Mouse (Mus musculus) hindbrain, postnatal 0 days (tissue): ENCODE measurements around the gene Rapgef4. TPM values are rescaled to one million over a fixed set of nuclear protein-coding genes. Genes with fewer than 3 reads are reported as not detected.
A peak's percentile ranks its signal among the peaks of the same experiment; 100 is the strongest.

Experiments
- ATAC-seq: fragments of 200-750 bp; cut with Nextera tagmentation; 2 replicates; pipeline ENCODE4 v1.8.0; 2017; ENCODE audit warnings: mild to moderate bottlenecking, moderate TSS enrichment, moderate library complexity
- DNase-seq: peaks from one replicate; pipeline ENCODE4 v3.0.0-alpha.2; 2015; ENCODE audit warnings: low spot score
- H3K27ac ChIP-seq: fragments of 300-500 bp; sonication (generic); 2 replicates; pipeline ENCODE4 v1.5.1; 2014; ENCODE audit warnings: mild to moderate bottlenecking
- H3K27me3 ChIP-seq: fragments of 300-500 bp; sonication (generic); 2 replicates; pipeline ENCODE4 v1.6.1; 2014; ENCODE audit warnings: low read length, mixed read lengths; ENCODE audit not compliant: insufficient read depth
- H3K36me3 ChIP-seq: fragments of 300-500 bp; sonication (generic); 2 replicates; pipeline ENCODE4 v1.6.1; 2014; ENCODE audit warnings: low read length, mixed read lengths; ENCODE audit not compliant: insufficient read depth
- H3K4me1 ChIP-seq: fragments of 300-500 bp; sonication (generic); 2 replicates; pipeline ENCODE4 v1.6.1; 2014; ENCODE audit warnings: antibody characterized with exemption, low read length, mixed read lengths; ENCODE audit not compliant: insufficient read depth
- H3K4me2 ChIP-seq: fragments of 300-500 bp; sonication (generic); 2 replicates; pipeline ENCODE4 v1.6.1; 2014; ENCODE audit warnings: low read depth, mild to moderate bottlenecking, low read length, moderate library complexity, mixed read lengths
- H3K4me3 ChIP-seq: fragments of 300-500 bp; sonication (generic); 2 replicates; pipeline ENCODE4 v1.5.1; 2014; ENCODE audit warnings: low read length
- H3K9ac ChIP-seq: fragments of 300-500 bp; sonication (generic); replicated peaks from 2 replicates; pipeline ENCODE4 v1.6.1; 2014; ENCODE audit warnings: mild to moderate bottlenecking, low read length, moderate library complexity, mixed read lengths
- H3K9me3 ChIP-seq: fragments of 300-500 bp; sonication (generic); 2 replicates; pipeline ENCODE4 v1.6.1; 2016; ENCODE audit warnings: low read length, mixed read lengths
- CTCF ChIP-seq: IDR thresholded peaks from 2 replicates; pipeline ENCODE4 v1.5.1; 2016; ENCODE audit warnings: antibody characterized with exemption, control low read depth, low read depth
- WGBS: fragments of 180-500 bp; shearing (Covaris S2); extraction: QIAGEN DNeasy Blood & Tissue Kit; methylation state at CpG from one replicate; pipeline ENCODE4 v1.1.7; 2014; 5-methylcytosine and 5-hydroxymethylcytosine counted together
- polyA plus RNA-seq: library from polyadenylated mRNA; unstranded; fragments of >200 nt; fragmentation: Nextera tagmentation; extraction: Ambion mirVana; gene quantifications from 2 replicates; pipeline ENCODE4 v1.2.1, GENCODE M21; 2015
- total RNA-seq: library from RNA; depleted of rRNA; stranded (reverse); fragments of >200 nt; gene quantifications from 2 replicates; pipeline ENCODE4 v1.2.3, GENCODE M21; 2014

Gene Rapgef4
- total and polyA plus RNA-seq, 2 experiments from 2014 or later = 47.3 to 104 TPM

GRCm38 (mm10) chr2:72117138-72118011, 136.3 kb downstream of the Rapgef4 start:
- WGBS = 68% methylated on average over 15 of the region's 15 CpGs
- Histone ChIP-seq H3K4me2 (no peak overlapping the region), H3K9me3 (no peaks in the 10 kb centered on the region), H3K4me1 (no peaks in the 10 kb centered on the region), H3K9ac (no peak overlapping the region), H3K27me3 (no peaks in the 10 kb centered on the region), H3K36me3 (no peaks in the 10 kb centered on the region), H3K4me3 (no peak overlapping the region), H3K27ac (no peak overlapping the region)
- DNase-seq = no peak
- peak; percentile 32; the same call in 1 of the 2 replicates for ATAC-seq
- no peak for TF ChIP-seq CTCF

- H3K27ac ChIP-seq = no peak overlapping the region
- H3K9me3 ChIP-seq = no peaks in the 10 kb centered on the region
- H3K4me3 ChIP-seq = no peak overlapping the region
- no peak for ATAC-seq
- no peak for TF ChIP-seq CTCF
- no peak overlapping the region for H3K4me2 ChIP-seq
- H3K4me1 ChIP-seq = no peaks in the 10 kb centered on the region
- no peaks in the 10 kb centered on the region for H3K36me3 ChIP-seq
- no peak for DNase-seq
- no peaks in the 10 kb centered on the region for H3K27me3 ChIP-seq
- WGBS = 74% methylated on average over 6 of the region's 6 CpGs
- no peak overlapping the region for H3K9ac ChIP-seq
Measured at GRCm38 (mm10) chr2:72120211-72120610, 139.2 kb downstream of the Rapgef4 start.

GRCm38 (mm10) chr2:72122410-72123223, 141.6 kb downstream of the Rapgef4 start:
- no peak for ATAC-seq

GRCm38 (mm10) chr2:72123851-72124250, 142.8 kb downstream of the Rapgef4 start:
- ATAC-seq (no peak), DNase-seq (no peak)
- H3K9me3 ChIP-seq = no peaks in the 10 kb centered on the region
- H3K9ac ChIP-seq = no peak overlapping the region
- H3K27ac ChIP-seq = no peak overlapping the region
- H3K27me3 ChIP-seq = no peaks in the 10 kb centered on the region
- WGBS = 83% methylated on average over 5 of the region's 5 CpGs
- H3K4me1 ChIP-seq = peaks cover 2% of the 10 kb centered on the region; the same call in 1 of the 2 replicates
- no peaks in the 10 kb centered on the region for H3K36me3 ChIP-seq
- no peak for TF ChIP-seq CTCF
- no peak overlapping the region for H3K4me2 ChIP-seq
- H3K4me3 ChIP-seq = no peak overlapping the region

More at GRCm38 (mm10) chr2:72122410-72123223, 141.6 kb downstream of the Rapgef4 start:
- TF ChIP-seq CTCF = no peak
- 47% methylated on average over 14 of the region's 14 CpGs for WGBS
- H3K4me3 ChIP-seq = no peak overlapping the region
- DNase-seq = no peak
- peaks cover 2% of the 10 kb centered on the region; the same call in 1 of the 2 replicates for H3K4me1 ChIP-seq
- H3K36me3 ChIP-seq = no peaks in the 10 kb centered on the region
- H3K27me3 ChIP-seq = no peaks in the 10 kb centered on the region
- no peaks in the 10 kb centered on the region for H3K9me3 ChIP-seq
- H3K4me2 ChIP-seq = peak overlapping the region; percentile 19; the same call in 1 of the 2 replicates
- no peak overlapping the region for H3K27ac ChIP-seq
- no peak overlapping the region for H3K9ac ChIP-seq

- TF ChIP-seq CTCF = no peak
- H3K4me2 ChIP-seq = no peak overlapping the region
- no peak for DNase-seq
- 80% methylated on average over 3 of the region's 3 CpGs for WGBS
- no peak overlapping the region for H3K4me3 ChIP-seq
- no peaks in the 10 kb centered on the region for H3K27me3 ChIP-seq
- H3K9ac ChIP-seq = no peak overlapping the region
- peaks cover 2% of the 10 kb centered on the region; the same call in 1 of the 2 replicates for H3K4me1 ChIP-seq
- no peaks in the 10 kb centered on the region for H3K36me3 ChIP-seq
- H3K27ac ChIP-seq = no peak overlapping the region
- no peaks in the 10 kb centered on the region for H3K9me3 ChIP-seq
- no peak for ATAC-seq
Measured at GRCm38 (mm10) chr2:72125786-72126185, 144.7 kb downstream of the Rapgef4 start.

- no peak for TF ChIP-seq CTCF
- no peaks in the 10 kb centered on the region for H3K36me3 ChIP-seq
- no peak for ATAC-seq
- H3K9ac ChIP-seq = no peak overlapping the region
- 85% methylated on average over 2 of the region's 2 CpGs for WGBS
- H3K27ac ChIP-seq = no peak overlapping the region
- H3K4me3 ChIP-seq = no peak overlapping the region
- peaks cover 2% of the 10 kb centered on the region; the same call in 1 of the 2 replicates for H3K4me1 ChIP-seq
- H3K9me3 ChIP-seq = no peaks in the 10 kb centered on the region
- no peaks in the 10 kb centered on the region for H3K27me3 ChIP-seq
- DNase-seq = no peak
- no peak overlapping the region for H3K4me2 ChIP-seq
Measured at GRCm38 (mm10) chr2:72126411-72126810, 145.4 kb downstream of the Rapgef4 start.
